Mouse (Mus musculus): ENCODE data around the gene Esr1. TPM values are rescaled to one million over a fixed set of nuclear protein-coding genes. Genes with fewer than 3 reads are reported as not detected.

Esr1 gene
- polyA plus RNA-seq, 1 experiment from 2014 or later = 0.24 TPM

GRCm38 (mm10) chr10:5032192-5033048, 421.0 kb downstream of the Esr1 start:
- no peak for ATAC-seq
- Histone ChIP-seq H3K9ac (replicated peaks; ENCODE audit: low read depth, low read length) (no peak overlapping the region), H3K36me3 (ENCODE audit: control insufficient read depth, insufficient read depth) (no peaks in the 10 kb centered on the region), H3K4me2 (ENCODE audit: low read length) (no peak overlapping the region), H3K4me1 (replicated peaks; ENCODE audit: control insufficient read depth, insufficient read depth, low read length) (no peaks in the 10 kb centered on the region), H3K27ac (ENCODE audit: low read length) (no peak overlapping the region), H3K4me3 (replicated peaks; ENCODE audit: low read length) (no peak overlapping the region), H3K27me3 (replicated peaks; ENCODE audit: control insufficient read depth, insufficient read depth, low read length) (no peaks in the 10 kb centered on the region), H3K9me3 (ENCODE audit: control insufficient read depth, low read length) (no peaks in the 10 kb centered on the region)
- 22% methylated on average over 15 of the region's 15 CpGs for WGBS

DNA sequence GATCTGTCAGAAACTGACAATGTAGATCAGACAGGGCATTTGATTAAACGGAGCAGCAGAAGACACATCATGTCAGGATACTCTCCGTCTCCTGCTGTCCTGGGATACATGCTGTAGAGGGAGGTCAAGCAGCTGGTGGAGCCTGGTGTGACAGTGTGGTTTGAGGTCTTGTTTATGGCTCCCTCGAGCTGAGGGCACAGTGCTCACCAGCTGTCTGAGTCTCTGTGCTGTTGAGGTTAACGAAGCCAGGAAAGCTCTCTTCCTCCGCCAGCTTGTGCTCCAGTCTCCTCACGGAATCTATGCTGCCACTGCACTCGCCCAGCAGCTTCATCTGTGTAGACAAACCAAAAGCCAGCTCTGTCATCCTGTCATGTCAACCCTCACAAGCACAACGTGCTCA, 429.9 kb downstream of the Esr1 start:
- H3K9ac ChIP-seq (replicated peaks; ENCODE audit: low read depth, low read length) = no peak overlapping the region
- ATAC-seq = no peak
- H3K4me1 ChIP-seq (replicated peaks; ENCODE audit: control insufficient read depth, insufficient read depth, low read length) = no peaks in the 10 kb centered on the region
- H3K36me3 ChIP-seq (ENCODE audit: control insufficient read depth, insufficient read depth) = peaks cover 2% of the 10 kb centered on the region; the same call in 1 of the 2 replicates
- H3K9me3 ChIP-seq (ENCODE audit: control insufficient read depth, low read length) = no peaks in the 10 kb centered on the region
- H3K4me3 ChIP-seq (replicated peaks; ENCODE audit: low read length) = no peak overlapping the region
- no peak overlapping the region for H3K27ac ChIP-seq (ENCODE audit: low read length)
- WGBS = 69% methylated on average over 8 of the region's 8 CpGs
- H3K27me3 ChIP-seq (replicated peaks; ENCODE audit: control insufficient read depth, insufficient read depth, low read length) = no peaks in the 10 kb centered on the region
- no peak overlapping the region for H3K4me2 ChIP-seq (ENCODE audit: low read length)

DNA sequence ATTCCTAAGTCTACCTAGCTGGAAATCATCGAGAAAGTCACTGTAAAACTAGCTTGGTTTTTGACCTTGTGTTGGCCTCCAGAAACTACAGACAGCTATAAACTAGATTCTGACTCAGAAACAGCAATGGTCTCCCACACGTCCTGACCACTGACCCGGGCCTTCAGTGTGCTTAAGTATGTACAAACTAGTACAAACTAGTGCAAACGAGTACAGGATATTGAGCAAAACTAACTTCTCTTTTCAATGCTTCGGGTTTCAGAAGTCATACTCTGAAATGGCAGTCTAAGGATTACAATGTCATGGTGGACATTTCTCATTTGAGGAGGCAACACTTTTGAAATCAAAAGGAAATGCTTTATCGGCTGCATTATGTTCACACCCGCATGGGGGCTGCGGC, 433.1 kb downstream of the Esr1 start:
- no peaks in the 10 kb centered on the region for H3K9me3 ChIP-seq (ENCODE audit: control insufficient read depth, low read length)
- no peak overlapping the region for H3K27ac ChIP-seq (ENCODE audit: low read length)
- H3K4me3 ChIP-seq (replicated peaks; ENCODE audit: low read length) = no peak overlapping the region
- H3K4me2 ChIP-seq (ENCODE audit: low read length) = no peak overlapping the region
- H3K27me3 ChIP-seq (replicated peaks; ENCODE audit: control insufficient read depth, insufficient read depth, low read length) = no peaks in the 10 kb centered on the region
- H3K4me1 ChIP-seq (replicated peaks; ENCODE audit: control insufficient read depth, insufficient read depth, low read length) = no peaks in the 10 kb centered on the region
- 88% methylated on average over 8 of the region's 8 CpGs for whole genome bisulfite sequencing
- ATAC-seq = no peak
- no peak overlapping the region for H3K9ac ChIP-seq (replicated peaks; ENCODE audit: low read depth, low read length)
- H3K36me3 ChIP-seq (ENCODE audit: control insufficient read depth, insufficient read depth) = peaks cover 2% of the 10 kb centered on the region; the same call in 1 of the 2 replicates

- Histone ChIP-seq H3K4me2 (ENCODE audit: low read length) (no peak overlapping the region), H3K4me3 (replicated peaks; ENCODE audit: low read length) (no peak overlapping the region), H3K27ac (ENCODE audit: low read length) (no peak overlapping the region), H3K4me1 (replicated peaks; ENCODE audit: control insufficient read depth, insufficient read depth, low read length) (no peaks in the 10 kb centered on the region), H3K27me3 (replicated peaks; ENCODE audit: control insufficient read depth, insufficient read depth, low read length) (no peaks in the 10 kb centered on the region), H3K36me3 (ENCODE audit: control insufficient read depth, insufficient read depth) (no peaks in the 10 kb centered on the region), H3K9me3 (ENCODE audit: control insufficient read depth, low read length) (no peaks in the 10 kb centered on the region), H3K9ac (replicated peaks; ENCODE audit: low read depth, low read length) (no peak overlapping the region)
- 81% methylated on average over 7 of the region's 7 CpGs for WGBS
- ATAC-seq = no peak
Measured at GRCm38 (mm10) chr10:5045213-5045612, 433.8 kb downstream of the Esr1 start.

- WGBS = 92% methylated on average over 5 of the region's 5 CpGs
- H3K36me3 ChIP-seq (ENCODE audit: control insufficient read depth, insufficient read depth) = no peaks in the 10 kb centered on the region
- H3K27me3 ChIP-seq (replicated peaks; ENCODE audit: control insufficient read depth, insufficient read depth, low read length) = no peaks in the 10 kb centered on the region
- H3K9ac ChIP-seq (replicated peaks; ENCODE audit: low read depth, low read length) = no peak overlapping the region
- no peak for ATAC-seq
- H3K4me3 ChIP-seq (replicated peaks; ENCODE audit: low read length) = no peak overlapping the region
- no peaks in the 10 kb centered on the region for H3K9me3 ChIP-seq (ENCODE audit: control insufficient read depth, low read length)
- no peak overlapping the region for H3K4me2 ChIP-seq (ENCODE audit: low read length)
- no peak overlapping the region for H3K27ac ChIP-seq (ENCODE audit: low read length)
- no peaks in the 10 kb centered on the region for H3K4me1 ChIP-seq (replicated peaks; ENCODE audit: control insufficient read depth, insufficient read depth, low read length)
Measured at GRCm38 (mm10) chr10:5045671-5046070, 434.3 kb downstream of the Esr1 start.

Other genes starting within 250 kb of the Esr1 start
- gene Zbtb2, start 223.5 kb upstream of the Esr1 start, polyA plus RNA-seq (2015; fragmentation: Nextera tagmentation; extraction: Ambion mirVana) = 17.9 and 19.3 TPM in 2 replicates
- 53.6 and 57.5 TPM in 2 replicates for gene Rmnd1, start 179.2 kb upstream of the Esr1 start, polyA plus RNA-seq (2015; fragmentation: Nextera tagmentation; extraction: Ambion mirVana)
- 12.8 and 14.1 TPM in 2 replicates for gene Armt1, start 179.1 kb upstream of the Esr1 start, polyA plus RNA-seq (2015; fragmentation: Nextera tagmentation; extraction: Ambion mirVana)
- gene Ccdc170, start 129.1 kb upstream of the Esr1 start, polyA plus RNA-seq (2015; fragmentation: Nextera tagmentation; extraction: Ambion mirVana) = 0.14 and 0.27 TPM in 2 replicates

Measured in forebrain, embryonic 16.5 days (tissue).